Mouse (Mus musculus): ENCODE data around the gene Bach2. TPM values are rescaled to one million over a fixed set of nuclear protein-coding genes. Genes with fewer than 3 reads are reported as not detected.

Bach2 gene
- polyA plus RNA-seq, 1 experiment from 2014 or later: 13.0 TPM

DNA sequence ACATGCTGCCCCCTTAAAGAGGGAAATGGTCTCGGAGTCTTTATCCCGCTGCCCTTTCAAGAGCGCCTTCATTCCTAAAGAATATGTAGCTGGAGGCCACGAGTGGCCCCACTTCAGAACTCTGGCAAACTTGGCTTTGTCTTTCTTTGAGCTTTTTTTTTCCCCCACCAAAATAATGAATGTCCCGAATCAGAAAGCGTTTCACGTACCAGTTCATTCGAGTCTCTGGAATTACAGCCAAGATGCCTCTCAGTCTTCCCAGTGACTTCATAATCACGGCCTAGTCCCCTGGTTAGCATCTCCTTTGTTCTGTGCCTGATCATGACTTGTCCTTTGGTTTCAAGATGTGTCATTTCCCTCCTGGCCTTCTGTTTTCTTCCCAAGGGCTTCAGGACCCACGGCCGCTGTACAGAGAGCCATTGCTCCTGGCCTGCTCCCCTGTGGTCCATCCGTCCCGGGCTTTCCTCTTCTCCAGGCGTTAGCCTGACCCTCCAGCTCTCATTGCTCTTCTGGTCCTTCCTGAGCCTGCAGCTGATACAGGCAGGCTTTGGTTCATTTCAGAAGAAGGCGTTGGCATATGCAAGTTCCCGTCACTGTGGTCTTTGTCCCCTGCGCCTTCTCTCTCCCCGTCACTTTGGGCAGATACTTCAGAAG, 5.6 kb downstream of the Bach2 start:
- H3K27ac ChIP-seq: no peak overlapping the region
- WGBS: 56% methylated on average over 18 of the region's 18 CpGs
- no peak for ATAC-seq (ENCODE audit: insufficient number of reproducible peaks, insufficient read depth, low FRiP score, low TSS enrichment)
- H3K9me3 ChIP-seq: no peaks in the 10 kb centered on the region
- no peaks in the 10 kb centered on the region for H3K27me3 ChIP-seq
- H3K4me1 ChIP-seq: peaks cover 60% of the 10 kb centered on the region
- H3K4me2 ChIP-seq (replicated peaks): no peak overlapping the region
- no peaks in the 10 kb centered on the region for H3K36me3 ChIP-seq
- H3K9ac ChIP-seq: no peak overlapping the region
- no peak overlapping the region for H3K4me3 ChIP-seq

- Histone ChIP-seq H3K27ac (no peak overlapping the region), H3K9ac (no peak overlapping the region), H3K4me1 (peaks cover 67% of the 10 kb centered on the region), H3K36me3 (no peaks in the 10 kb centered on the region), H3K4me3 (no peak overlapping the region), H3K9me3 (no peaks in the 10 kb centered on the region), H3K27me3 (no peaks in the 10 kb centered on the region), H3K4me2 (replicated peaks) (no peak overlapping the region)
- no peak for ATAC-seq (ENCODE audit: insufficient number of reproducible peaks, insufficient read depth, low FRiP score, low TSS enrichment)
- WGBS: 86% methylated on average over 6 of the region's 6 CpGs
Observed at GRCm38 (mm10) chr4:32245586-32245985, 7.0 kb downstream of the Bach2 start.

GRCm38 (mm10) chr4:32246020-32246419, 7.4 kb downstream of the Bach2 start:
- H3K4me1 ChIP-seq: peaks cover 67% of the 10 kb centered on the region
- ATAC-seq (ENCODE audit: insufficient number of reproducible peaks, insufficient read depth, low FRiP score, low TSS enrichment): no peak
- H3K4me2 ChIP-seq (replicated peaks): no peak overlapping the region
- H3K27ac ChIP-seq: no peak overlapping the region
- 77% methylated on average over 6 of the region's 6 CpGs for WGBS
- no peak overlapping the region for H3K4me3 ChIP-seq
- H3K9ac ChIP-seq: no peak overlapping the region
- no peaks in the 10 kb centered on the region for H3K36me3 ChIP-seq
- no peaks in the 10 kb centered on the region for H3K27me3 ChIP-seq
- H3K9me3 ChIP-seq: no peaks in the 10 kb centered on the region

GRCm38 (mm10) chr4:32246801-32247200, 8.2 kb downstream of the Bach2 start:
- WGBS: 20% methylated on average over 7 of the region's 7 CpGs
- no peak overlapping the region for H3K4me3 ChIP-seq
- H3K9ac ChIP-seq: no peak overlapping the region
- H3K36me3 ChIP-seq: no peaks in the 10 kb centered on the region
- no peaks in the 10 kb centered on the region for H3K9me3 ChIP-seq
- H3K27me3 ChIP-seq: no peaks in the 10 kb centered on the region
- no peak overlapping the region for H3K27ac ChIP-seq
- no peak for ATAC-seq (ENCODE audit: insufficient number of reproducible peaks, insufficient read depth, low FRiP score, low TSS enrichment)
- peaks cover 67% of the 10 kb centered on the region for H3K4me1 ChIP-seq
- no peak overlapping the region for H3K4me2 ChIP-seq (replicated peaks)

- Histone ChIP-seq H3K9ac (no peak overlapping the region), H3K9me3 (no peaks in the 10 kb centered on the region), H3K4me2 (replicated peaks) (no peak overlapping the region), H3K27ac (no peak overlapping the region), H3K27me3 (no peaks in the 10 kb centered on the region), H3K4me1 (peaks cover 59% of the 10 kb centered on the region), H3K36me3 (no peaks in the 10 kb centered on the region), H3K4me3 (no peak overlapping the region)
- 67% methylated on average over 11 of the region's 11 CpGs for WGBS
- no peak for ATAC-seq (ENCODE audit: insufficient number of reproducible peaks, insufficient read depth, low FRiP score, low TSS enrichment)
Observed at GRCm38 (mm10) chr4:32247463-32248113, 9.0 kb downstream of the Bach2 start.

GRCm38 (mm10) chr4:32248236-32248635, 9.6 kb downstream of the Bach2 start:
- Histone ChIP-seq H3K27me3 (no peaks in the 10 kb centered on the region), H3K4me3 (no peak overlapping the region), H3K4me1 (peaks cover 53% of the 10 kb centered on the region), H3K36me3 (no peaks in the 10 kb centered on the region), H3K4me2 (replicated peaks) (no peak overlapping the region), H3K9ac (no peak overlapping the region), H3K9me3 (no peaks in the 10 kb centered on the region), H3K27ac (no peak overlapping the region)
- WGBS: 40% methylated on average over 6 of the region's 6 CpGs
- no peak for ATAC-seq (ENCODE audit: insufficient number of reproducible peaks, insufficient read depth, low FRiP score, low TSS enrichment)

- H3K9me3 ChIP-seq: no peaks in the 10 kb centered on the region
- no peaks in the 10 kb centered on the region for H3K36me3 ChIP-seq
- H3K4me3 ChIP-seq: no peak overlapping the region
- H3K27me3 ChIP-seq: no peaks in the 10 kb centered on the region
- H3K4me1 ChIP-seq: peaks cover 49% of the 10 kb centered on the region
- no peak overlapping the region for H3K4me2 ChIP-seq (replicated peaks)
- 56% methylated on average over 9 of the region's 9 CpGs for WGBS
- H3K9ac ChIP-seq: no peak overlapping the region
- no peak overlapping the region for H3K27ac ChIP-seq
- ATAC-seq (ENCODE audit: insufficient number of reproducible peaks, insufficient read depth, low FRiP score, low TSS enrichment): no peak
Observed at GRCm38 (mm10) chr4:32248990-32249393, 10.4 kb downstream of the Bach2 start.

- Histone ChIP-seq H3K36me3 (no peaks in the 10 kb centered on the region), H3K4me1 (peaks cover 49% of the 10 kb centered on the region), H3K4me2 (replicated peaks) (peak overlapping the region; percentile 36), H3K9ac (no peak overlapping the region), H3K9me3 (no peaks in the 10 kb centered on the region), H3K4me3 (no peak overlapping the region), H3K27ac (peak overlapping the region; percentile 84), H3K27me3 (no peaks in the 10 kb centered on the region)
- 62% methylated on average over 15 of the region's 15 CpGs for WGBS
- ATAC-seq (ENCODE audit: insufficient number of reproducible peaks, insufficient read depth, low FRiP score, low TSS enrichment): 0 out of 2 replicates have a peak, but pooled peaks have one; percentile 48
Observed at GRCm38 (mm10) chr4:32249748-32250332, 11.2 kb downstream of the Bach2 start.

DNA sequence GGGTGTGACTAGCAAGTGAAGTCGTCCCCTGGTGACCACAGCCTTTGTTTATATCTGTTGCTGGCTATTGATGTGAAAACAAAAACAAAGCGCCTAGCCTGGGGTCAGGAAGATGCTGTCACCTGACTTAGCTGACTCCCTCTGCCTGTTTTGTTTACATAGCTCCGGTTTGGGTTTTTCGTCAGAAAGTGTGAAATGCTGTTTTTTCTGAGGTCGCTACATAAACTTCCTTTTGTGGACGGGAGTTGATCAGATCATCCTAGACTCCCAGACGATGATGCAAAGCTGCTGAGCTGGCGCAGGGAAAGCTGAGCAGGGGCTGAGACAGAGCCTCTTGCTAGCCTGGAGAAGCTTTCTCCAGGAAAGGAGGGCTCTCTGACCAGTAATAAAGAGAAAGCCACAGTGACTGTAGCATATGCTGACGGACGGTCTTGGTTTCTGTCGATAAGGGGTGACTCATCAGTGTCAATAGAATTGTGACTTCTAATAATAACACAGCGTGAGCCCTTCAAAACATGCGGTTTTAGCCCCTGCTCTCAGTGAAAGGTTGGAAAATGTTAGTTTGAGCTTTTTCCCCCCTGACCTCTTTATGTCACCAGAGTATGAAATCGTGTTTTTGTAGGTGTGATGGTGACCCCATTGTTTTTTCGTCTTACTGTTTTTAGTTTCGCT, 11.9 kb downstream of the Bach2 start:
- H3K27ac ChIP-seq: peak overlapping the region; percentile 84
- WGBS: 7% methylated on average over 16 of the region's 16 CpGs
- 0 out of 2 replicates have a peak, but pooled peaks have one; percentile 29 for ATAC-seq (ENCODE audit: insufficient number of reproducible peaks, insufficient read depth, low FRiP score, low TSS enrichment)
- H3K36me3 ChIP-seq: no peaks in the 10 kb centered on the region
- no peaks in the 10 kb centered on the region for H3K27me3 ChIP-seq
- H3K9me3 ChIP-seq: no peaks in the 10 kb centered on the region
- H3K9ac ChIP-seq: peak overlapping the region; percentile 34; the same call in 1 of the 2 replicates
- peak overlapping the region; percentile 36 for H3K4me2 ChIP-seq (replicated peaks)
- H3K4me3 ChIP-seq: no peak overlapping the region
- peaks cover 49% of the 10 kb centered on the region for H3K4me1 ChIP-seq

DNA sequence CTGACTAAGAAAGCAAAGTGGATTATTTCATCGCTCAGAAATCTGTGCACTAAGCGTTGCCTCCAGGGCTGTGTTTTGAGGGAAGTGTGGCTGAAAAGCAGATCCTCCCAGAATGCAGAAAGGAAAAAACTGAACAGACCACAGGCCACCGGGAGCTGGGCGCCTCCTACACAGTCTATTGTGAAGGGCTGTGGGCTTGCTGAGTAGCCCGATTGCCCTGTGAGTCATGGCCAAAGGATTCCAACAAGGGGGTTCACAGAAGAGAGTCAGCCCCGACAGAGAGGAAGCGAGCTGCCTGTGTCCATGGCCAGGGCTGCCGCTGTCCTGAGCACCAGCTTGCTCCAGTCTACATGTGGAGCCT, 12.4 kb downstream of the Bach2 start:
- Histone ChIP-seq H3K9ac (peak overlapping the region; percentile 34; the same call in 1 of the 2 replicates), H3K4me1 (peaks cover 49% of the 10 kb centered on the region), H3K9me3 (no peaks in the 10 kb centered on the region), H3K36me3 (no peaks in the 10 kb centered on the region), H3K4me3 (no peak overlapping the region), H3K27me3 (no peaks in the 10 kb centered on the region), H3K27ac (peak overlapping the region; percentile 84), H3K4me2 (replicated peaks) (peak overlapping the region; percentile 36)
- peak; percentile 49 for ATAC-seq (ENCODE audit: insufficient number of reproducible peaks, insufficient read depth, low FRiP score, low TSS enrichment)
- WGBS: 4% methylated on average over 8 of the region's 8 CpGs

GRCm38 (mm10) chr4:32251946-32252672, 13.5 kb downstream of the Bach2 start:
- no peak overlapping the region for H3K4me3 ChIP-seq
- no peaks in the 10 kb centered on the region for H3K27me3 ChIP-seq
- peak overlapping the region; percentile 20; the same call in 1 of the 2 replicates for H3K9ac ChIP-seq
- H3K27ac ChIP-seq: no peak overlapping the region
- peaks cover 44% of the 10 kb centered on the region for H3K4me1 ChIP-seq
- no peak for ATAC-seq (ENCODE audit: insufficient number of reproducible peaks, insufficient read depth, low FRiP score, low TSS enrichment)
- H3K36me3 ChIP-seq: no peaks in the 10 kb centered on the region
- WGBS: 57% methylated on average over 15 of the region's 15 CpGs
- H3K4me2 ChIP-seq (replicated peaks): no peak overlapping the region
- H3K9me3 ChIP-seq: no peaks in the 10 kb centered on the region

Measured in embryonic facial prominence, embryonic 12.5 days (tissue).